Mouse (Mus musculus) heart, postnatal 4 days (tissue): Measurements from ENCODE around the gene Frs2. TPM values are rescaled to one million over a fixed set of nuclear protein-coding genes. Genes with fewer than 3 reads are reported as not detected.
A peak's percentile ranks its signal among the peaks of the same experiment; 100 is the strongest.

Experiments used
- DNase-seq: peaks from one replicate; pipeline ENCODE4 v3.0.0; 2021
- total RNA-seq, 2 experiments: library from RNA; stranded (reverse); gene quantifications; 2 replicates each; pipeline ENCODE4 v1.2.3; 2021

Gene Frs2
- 10 to 100 TPM; 23.5 to 25.6 TPM for total RNA-seq

GRCm38 (mm10) chr10:117148361-117149003 lies at the start of gene Frs2:
Gene Frs2, minus strand, starts transcription at chr10:117148534.
- DNase-seq: peak; percentile 97

GRCm38 (mm10) chr10:117196696-117197095 lies 48.4 kb upstream of the Frs2 start:
- DNase-seq: no peak

DNA sequence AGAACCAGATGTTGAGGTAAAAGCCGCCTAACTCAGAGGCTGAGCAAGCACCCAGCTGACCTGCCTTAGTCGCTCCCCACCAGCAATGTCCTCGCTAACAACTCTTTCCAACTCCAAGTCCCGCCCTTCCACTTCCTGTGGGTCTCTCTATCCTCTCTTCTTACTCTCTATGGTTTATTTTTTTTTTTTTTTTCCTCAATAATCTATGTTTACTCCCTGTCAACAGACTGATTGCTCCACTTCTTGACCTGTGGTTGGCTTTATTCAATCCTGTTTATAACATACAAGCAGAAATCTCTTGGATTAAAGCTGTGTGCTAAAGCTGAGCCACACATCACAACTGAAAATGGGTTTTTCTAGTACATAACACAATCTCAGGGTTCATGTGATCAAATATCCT lies 47.4 kb upstream of the Frs2 start:
- no peak for DNase-seq

- DNase-seq: no peak
Measured at GRCm38 (mm10) chr10:117195005-117195404, 46.7 kb upstream of the Frs2 start.

DNA sequence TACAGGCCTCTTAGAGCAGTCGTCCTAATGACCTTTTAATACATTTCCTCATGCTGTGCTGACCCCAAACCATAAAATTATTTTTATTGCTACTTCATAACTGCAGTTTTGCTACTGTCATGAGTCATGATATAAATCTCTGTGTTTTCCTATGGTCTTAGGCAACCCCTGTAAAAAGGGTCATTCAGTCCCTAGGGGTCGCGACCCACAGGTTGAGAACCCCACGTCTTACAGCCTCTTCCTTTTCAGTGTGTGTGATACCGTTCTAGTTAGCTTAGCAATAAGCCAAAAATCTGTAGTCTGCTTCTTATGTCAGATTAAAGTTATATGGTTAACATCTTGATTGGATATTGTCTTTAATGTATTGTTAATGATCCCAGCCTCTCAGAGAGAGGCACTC lies 45.0 kb upstream of the Frs2 start:
- no peak for DNase-seq

- no peak for DNase-seq
Measured at GRCm38 (mm10) chr10:117185399-117186089, 37.2 kb upstream of the Frs2 start.

DNA sequence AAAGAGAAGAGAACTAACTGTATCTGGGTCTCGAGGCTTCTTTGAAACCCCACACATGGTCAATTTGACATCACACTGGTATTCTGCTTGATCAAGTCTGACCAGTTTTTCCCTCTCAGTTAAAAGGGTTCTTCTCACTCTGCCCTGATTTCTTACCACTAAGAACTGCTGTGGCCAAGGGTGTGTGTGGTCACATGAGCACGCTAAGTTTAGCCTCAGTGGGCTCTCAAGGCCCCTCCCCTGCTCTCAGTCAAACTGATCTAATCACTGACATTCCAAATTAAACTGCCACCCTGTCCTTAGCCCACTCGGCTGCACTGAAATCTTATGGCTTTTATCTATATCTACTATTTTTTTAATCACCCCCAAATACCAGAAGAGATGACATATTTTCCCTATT lies 32.8 kb upstream of the Frs2 start:
- peak; percentile 12 for DNase-seq

GRCm38 (mm10) chr10:117174645-117175044 lies 26.3 kb upstream of the Frs2 start:
- no peak for DNase-seq

DNA sequence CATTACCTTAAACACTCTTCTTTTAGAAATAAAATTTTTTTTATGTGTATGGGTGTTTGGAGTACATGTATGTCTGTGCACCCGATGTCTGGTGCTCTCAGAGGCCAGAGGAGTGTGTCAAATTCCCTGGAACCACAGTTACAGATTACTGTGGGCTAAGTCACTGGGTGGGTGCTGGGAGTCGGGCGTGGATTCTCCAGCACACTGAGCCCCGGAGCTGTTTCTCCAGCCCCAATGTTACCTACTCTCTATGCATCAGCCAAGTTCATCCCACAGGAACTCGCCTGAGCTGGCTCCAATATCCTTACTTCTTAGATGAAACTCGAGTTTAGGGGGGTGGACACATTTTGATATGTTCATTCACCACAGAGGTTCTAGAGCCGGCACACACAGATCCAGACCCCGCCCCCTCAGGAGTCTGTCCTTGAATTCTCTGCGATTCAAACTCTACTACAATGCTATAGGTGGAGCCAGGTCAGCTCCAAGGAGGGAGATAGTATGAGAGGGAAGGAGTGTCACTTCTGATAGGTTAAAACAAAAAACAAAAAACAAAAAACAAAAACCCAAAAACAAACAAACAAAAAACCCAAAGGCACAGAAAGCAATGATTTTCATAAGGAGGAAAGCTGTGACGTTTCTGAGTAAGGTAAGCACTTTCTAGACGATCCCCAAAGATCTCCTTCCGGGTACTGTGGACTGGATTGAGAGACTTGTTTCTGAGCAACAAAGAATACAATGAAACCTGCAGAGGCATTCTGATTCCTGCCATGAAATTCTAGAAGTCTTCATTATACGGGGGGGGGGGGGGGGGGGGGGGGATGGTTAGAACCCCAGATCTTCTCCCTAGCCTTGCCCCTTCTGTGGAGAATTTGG lies 25.5 kb upstream of the Frs2 start:
- no peak for DNase-seq

- DNase-seq: no peak
Measured at GRCm38 (mm10) chr10:117173111-117173510, 24.8 kb upstream of the Frs2 start.

DNA sequence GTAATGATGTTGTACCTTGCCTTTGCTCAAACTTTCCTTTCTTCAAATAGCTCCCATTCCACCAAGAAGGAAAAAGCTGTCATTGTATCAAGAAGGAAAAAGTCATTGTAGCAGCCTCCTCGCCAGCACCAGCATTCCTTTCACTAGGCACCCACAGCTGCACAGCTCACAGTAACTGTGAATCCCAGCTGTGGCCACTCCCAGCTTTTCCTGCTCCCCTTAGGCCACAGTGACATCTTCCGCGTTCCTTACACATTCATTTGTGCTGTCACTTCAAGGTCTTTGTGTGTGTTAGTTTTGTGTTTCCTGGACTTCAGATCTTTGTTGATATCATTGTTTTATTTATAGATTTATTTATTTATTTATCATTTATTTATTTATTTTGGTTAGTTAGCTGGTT lies 23.7 kb upstream of the Frs2 start:
- DNase-seq: no peak

- no peak for DNase-seq
Measured at GRCm38 (mm10) chr10:117166785-117167425, 18.6 kb upstream of the Frs2 start.

DNA sequence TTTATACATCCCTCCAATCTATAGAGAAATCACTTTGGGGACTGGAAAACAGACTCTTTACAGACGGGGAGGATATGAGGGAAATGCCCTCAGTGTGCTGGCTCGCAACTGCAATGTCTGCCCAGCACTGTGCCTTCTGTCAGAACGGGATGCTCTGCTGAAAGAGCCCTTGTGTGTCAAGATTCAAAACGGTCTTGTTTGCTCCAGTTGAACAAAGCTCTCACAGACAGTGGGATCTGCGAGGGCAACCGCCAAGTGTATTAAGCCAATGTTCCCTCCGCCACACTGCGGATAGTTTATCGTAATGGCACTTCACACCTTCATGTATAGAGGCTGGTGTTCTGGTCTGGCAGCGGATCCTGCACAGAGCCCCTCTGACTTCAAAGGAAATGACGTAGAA lies 14.3 kb upstream of the Frs2 start:
- no peak for DNase-seq

DNA sequence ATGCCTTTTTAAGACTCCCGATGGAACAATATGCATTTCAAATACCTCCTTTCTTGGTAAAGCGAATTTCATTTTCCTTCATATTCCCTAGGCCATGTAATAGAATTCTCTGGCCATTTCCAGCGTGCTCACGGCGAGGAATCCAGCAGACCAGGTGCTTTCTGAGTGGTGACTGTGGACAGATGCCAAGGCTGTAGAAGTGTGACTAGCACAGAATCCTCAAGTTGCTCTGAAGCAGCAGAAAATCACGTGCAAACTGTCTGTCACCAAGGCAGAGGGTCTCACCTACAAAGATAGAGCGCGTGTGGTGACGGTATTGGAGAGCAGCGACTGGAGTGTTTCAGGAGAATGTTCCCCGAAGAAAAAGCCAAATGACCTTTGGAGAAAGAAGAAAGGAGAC lies 11.8 kb upstream of the Frs2 start:
- DNase-seq: peak; percentile 61

DNA sequence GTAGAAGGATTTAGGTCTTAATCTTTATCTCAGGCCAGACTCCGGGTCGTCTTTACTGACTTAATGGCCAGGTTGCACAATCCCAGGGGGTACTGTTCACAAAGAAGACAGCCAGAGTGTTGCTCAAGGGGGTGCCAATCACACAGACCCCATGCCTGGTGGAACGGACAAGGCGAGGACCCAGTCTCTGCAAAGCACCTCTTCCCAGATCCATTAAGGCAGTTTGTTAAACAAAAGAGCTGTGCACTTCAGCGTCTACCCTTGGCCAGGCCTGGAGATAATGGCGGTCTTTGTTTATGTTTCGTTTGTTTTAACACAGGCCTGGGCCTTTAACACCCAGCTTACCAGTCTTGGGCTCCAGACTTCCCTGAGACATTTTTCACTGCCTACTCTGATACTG lies 3.9 kb upstream of the Frs2 start:
- no peak for DNase-seq

- DNase-seq: no peak
Measured at GRCm38 (mm10) chr10:117151676-117152075, 3.3 kb upstream of the Frs2 start.

- no peak for DNase-seq
Measured at GRCm38 (mm10) chr10:117151241-117151640, 2.9 kb upstream of the Frs2 start.

GRCm38 (mm10) chr10:117150764-117151163 lies 2.4 kb upstream of the Frs2 start:
- no peak for DNase-seq

DNA sequence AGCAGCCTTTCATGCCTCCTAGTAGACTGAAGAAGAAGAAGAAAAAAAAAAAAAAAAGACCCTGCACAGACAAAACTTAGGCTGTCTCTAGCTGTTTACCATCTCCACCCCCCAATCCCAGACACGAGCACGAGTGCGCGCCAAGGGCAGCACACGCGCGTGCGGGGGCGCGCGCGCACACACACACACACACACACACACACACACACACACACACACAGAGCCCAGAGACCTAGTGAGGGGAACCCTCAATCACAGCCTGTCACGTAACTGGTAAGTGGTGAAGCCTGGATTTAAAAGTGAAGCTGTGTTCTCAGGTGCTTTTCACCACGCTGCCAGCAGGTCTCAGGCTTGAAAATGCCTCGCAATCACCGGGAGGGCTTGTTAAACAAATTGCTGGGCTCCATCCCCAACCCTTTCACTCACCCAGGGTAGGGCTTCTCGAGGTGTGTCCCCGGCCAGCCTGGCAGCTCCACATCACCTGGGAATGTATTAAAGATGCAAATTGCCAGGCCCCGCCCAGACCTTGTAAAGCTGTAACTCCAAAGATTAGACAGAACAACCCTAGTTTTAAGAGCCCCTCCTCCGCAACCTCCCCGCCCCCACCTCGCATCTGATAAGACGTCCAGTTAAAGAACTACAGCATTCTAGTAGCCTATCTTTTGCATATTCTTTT lies 1.7 kb upstream of the Frs2 start:
- DNase-seq: peak; percentile 17

GRCm38 (mm10) chr10:117149241-117149640 lies 907 bp upstream of the Frs2 start:
- no peak for DNase-seq

DNA sequence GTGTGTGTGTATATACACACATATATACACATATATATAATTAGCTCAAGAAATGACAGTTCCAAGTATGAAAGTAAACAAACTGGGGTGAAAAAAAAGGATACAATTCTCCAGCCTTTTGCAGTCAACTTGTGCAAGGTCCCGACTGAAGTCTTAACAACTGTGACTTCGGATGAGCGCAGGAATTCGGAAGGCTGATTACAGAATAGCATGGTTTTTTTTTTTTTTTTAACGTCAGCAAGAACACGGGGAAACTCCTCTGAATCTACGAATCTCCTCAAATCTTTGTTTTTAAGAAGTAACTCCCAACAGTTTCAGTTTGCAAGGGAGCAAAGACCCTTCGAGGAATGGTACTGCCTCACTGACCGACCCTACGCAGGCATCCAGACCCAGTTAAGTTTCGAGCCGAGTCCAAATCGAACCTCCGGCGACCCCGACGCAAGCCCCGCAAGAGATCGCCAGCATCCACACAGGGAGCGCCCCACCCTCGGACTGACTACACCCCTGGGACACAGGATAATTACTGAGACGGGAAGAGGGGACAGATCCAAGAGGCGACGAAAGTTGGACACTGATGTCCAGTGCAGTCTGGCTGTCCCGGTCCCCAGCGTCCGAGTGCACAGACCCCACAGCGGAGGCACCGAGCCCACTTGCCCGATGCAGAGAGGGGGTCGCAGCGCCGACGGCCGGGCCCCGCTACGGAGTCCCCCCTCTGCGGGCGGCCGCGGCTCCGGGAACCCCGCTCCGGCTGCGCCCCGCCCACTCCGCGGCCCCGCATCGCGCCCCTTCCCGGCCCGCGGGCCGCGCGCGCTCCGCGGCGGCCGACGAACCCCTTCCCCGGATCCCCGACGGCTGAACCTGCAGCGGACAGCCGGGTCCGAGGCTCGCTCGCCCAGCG lies 622 bp downstream of the Frs2 start:
- DNase-seq: peak; percentile 39
